Mouse (Mus musculus) ovary, postnatal 14 days (tissue): ENCODE data around the gene Gsk3a.
"Not testable (repeated sequence)": the region's sequence is repeated elsewhere in the genome, so short reads cannot be mapped to it uniquely, and the experiment has no call there.

Experiments
- DNase-seq: peaks from one replicate; pipeline ENCODE4 v3.0.0; 2022; ENCODE audit warnings: low spot score

Gene Gsk3a

GRCm38 (mm10) chr7:25272445-25273258 is 35.0 kb upstream of the Gsk3a start:
- no peak for DNase-seq

- no peak for DNase-seq
Measured at GRCm38 (mm10) chr7:25271651-25272444, 34.2 kb upstream of the Gsk3a start.

GRCm38 (mm10) chr7:25270652-25271633 is 33.3 kb upstream of the Gsk3a start:
- no peak for DNase-seq

GRCm38 (mm10) chr7:25269545-25270271 is 32.1 kb upstream of the Gsk3a start:
- DNase-seq, result no peak

GRCm38 (mm10) chr7:25269029-25269428 is 31.4 kb upstream of the Gsk3a start:
- DNase-seq, result no peak

- DNase-seq, result no peak
Measured at GRCm38 (mm10) chr7:25268588-25268987, 30.9 kb upstream of the Gsk3a start.

GRCm38 (mm10) chr7:25267751-25268463 is 30.3 kb upstream of the Gsk3a start:
- DNase-seq, result peak; percentile 95

- peak; percentile 95 for DNase-seq
Measured at GRCm38 (mm10) chr7:25267301-25267750, 29.7 kb upstream of the Gsk3a start, which contains the start of gene Cic. Gene Cic, plus strand, starts transcription at chr7:25267704.

GRCm38 (mm10) chr7:25266180-25266962 is 28.7 kb upstream of the Gsk3a start:
- no peak for DNase-seq

- DNase-seq, result not testable (repeated sequence)
Measured at GRCm38 (mm10) chr7:25265743-25266142, 28.1 kb upstream of the Gsk3a start.

- no peak for DNase-seq
Measured at GRCm38 (mm10) chr7:25263968-25264870, 26.6 kb upstream of the Gsk3a start.

GRCm38 (mm10) chr7:25261896-25262295 is 24.2 kb upstream of the Gsk3a start:
- DNase-seq, result no peak

- DNase-seq, result no peak
Measured at GRCm38 (mm10) chr7:25251822-25252221, 14.2 kb upstream of the Gsk3a start.

GRCm38 (mm10) chr7:25251071-25251791 is 13.6 kb upstream of the Gsk3a start:
- peak; percentile 55 for DNase-seq

GRCm38 (mm10) chr7:25250141-25250972 is 12.7 kb upstream of the Gsk3a start, which contains the start of gene Erf:
Gene Erf, minus strand, starts transcription at chr7:25250761.
- DNase-seq, result peak; percentile 95

GRCm38 (mm10) chr7:25249314-25250140 is 11.9 kb upstream of the Gsk3a start:
- DNase-seq, result peak; percentile 55
